Mouse (Mus musculus) thymus, postnatal 0 days (tissue): ENCODE measurements around the gene Wscd2. TPM values are rescaled to one million over a fixed set of nuclear protein-coding genes. Genes with fewer than 3 reads are reported as not detected.

ENCODE experiments used
- DNase-seq: peaks from one replicate; pipeline ENCODE4 v3.0.0-alpha.2; 2015; ENCODE audit warnings: low spot score
- polyA plus RNA-seq: library from polyadenylated mRNA; unstranded; fragments of >200 nt; fragmentation: Nextera tagmentation; extraction: Ambion mirVana; gene quantifications from 2 replicates; pipeline ENCODE4 v1.2.1, GENCODE M21; 2015

Wscd2 gene
- polyA plus RNA-seq, 1 experiment from 2014 or later = 0.10 TPM

- no peak for DNase-seq
Observed at GRCm38 (mm10) chr5:113609891-113610290, 119.8 kb downstream of the Wscd2 start.

DNA sequence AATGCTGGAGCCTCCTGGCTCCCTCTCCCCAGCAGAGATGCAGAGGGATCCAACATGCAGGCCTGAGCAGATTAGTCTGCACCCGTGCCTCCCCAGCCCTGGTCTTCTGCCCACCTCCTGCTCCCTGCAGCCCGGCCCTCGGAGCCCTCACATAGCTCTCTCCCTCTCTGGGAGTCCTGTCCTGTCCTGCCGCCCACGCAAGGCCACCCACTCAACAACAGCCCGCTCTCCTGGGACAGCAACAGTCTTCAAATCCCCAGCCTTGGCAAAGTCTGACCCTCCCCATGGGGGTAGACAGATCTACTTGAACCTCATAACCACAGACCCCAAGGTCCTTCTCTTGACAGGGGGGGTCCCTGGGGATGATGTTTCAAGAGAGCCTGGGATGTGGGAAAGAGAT lies 120.4 kb downstream of the Wscd2 start:
- no peak for DNase-seq

DNA sequence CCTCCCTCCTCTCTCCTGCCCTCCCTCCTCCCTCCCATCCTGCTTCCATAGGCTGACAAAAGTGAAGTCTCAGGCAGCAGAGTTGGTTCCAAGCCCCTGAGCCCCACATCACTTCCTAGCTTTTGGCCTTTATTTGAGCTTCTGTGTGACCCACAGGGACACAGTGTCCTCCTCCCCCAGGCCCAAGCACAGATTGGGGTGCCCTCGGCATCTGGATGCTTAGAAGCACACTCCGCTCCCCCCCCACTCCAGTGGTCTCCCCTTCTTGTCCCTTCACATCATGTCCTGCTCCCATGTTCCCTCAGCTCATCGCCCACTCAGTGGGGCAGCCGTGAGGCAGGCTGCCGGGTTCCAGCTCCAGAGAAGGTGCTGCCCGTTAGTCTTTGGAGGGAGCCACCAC lies 121.0 kb downstream of the Wscd2 start:
- no peak for DNase-seq

- DNase-seq = no peak
Observed at GRCm38 (mm10) chr5:113611771-113612233, 121.7 kb downstream of the Wscd2 start.

DNA sequence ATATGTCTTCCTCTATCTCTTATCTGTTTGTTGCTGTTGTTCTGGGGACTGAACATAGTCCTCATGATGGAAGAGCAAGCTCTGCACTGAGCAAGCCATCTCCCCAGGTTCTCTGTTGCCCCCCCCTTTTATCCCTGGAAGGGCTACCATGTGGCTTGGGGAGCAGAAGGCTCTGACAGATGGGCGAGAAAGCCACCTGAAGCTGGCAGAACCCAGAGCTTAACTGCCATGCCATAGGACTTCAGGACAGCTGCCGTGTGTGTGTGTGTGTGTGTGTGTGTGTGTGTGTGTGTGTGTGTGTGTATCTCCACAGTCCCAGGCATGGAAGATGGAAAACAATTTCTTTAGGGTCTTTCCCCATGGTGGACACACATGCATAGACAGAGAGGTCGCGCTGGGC lies 128.6 kb downstream of the Wscd2 start:
- DNase-seq = no peak

DNA sequence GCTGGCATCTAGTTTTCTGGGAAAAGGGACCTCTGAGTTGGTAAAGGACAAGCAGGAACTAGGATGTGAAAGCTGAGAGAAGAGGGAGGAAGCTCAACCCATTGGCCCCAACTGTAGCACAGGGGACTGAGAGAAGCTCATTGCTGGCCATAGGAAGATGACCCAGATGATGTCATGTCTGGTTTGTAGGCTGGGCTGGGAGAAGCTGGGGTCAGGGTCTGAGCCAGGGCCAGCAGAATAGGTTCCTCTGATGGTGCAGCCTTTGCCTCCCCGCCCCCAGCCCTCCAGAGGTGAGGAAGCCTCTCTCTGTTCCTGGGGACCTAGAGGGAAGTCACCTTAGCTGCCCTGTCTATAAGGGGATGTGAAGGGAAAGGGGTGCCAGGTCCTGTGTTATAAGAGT lies 129.0 kb downstream of the Wscd2 start:
- DNase-seq = no peak

DNA sequence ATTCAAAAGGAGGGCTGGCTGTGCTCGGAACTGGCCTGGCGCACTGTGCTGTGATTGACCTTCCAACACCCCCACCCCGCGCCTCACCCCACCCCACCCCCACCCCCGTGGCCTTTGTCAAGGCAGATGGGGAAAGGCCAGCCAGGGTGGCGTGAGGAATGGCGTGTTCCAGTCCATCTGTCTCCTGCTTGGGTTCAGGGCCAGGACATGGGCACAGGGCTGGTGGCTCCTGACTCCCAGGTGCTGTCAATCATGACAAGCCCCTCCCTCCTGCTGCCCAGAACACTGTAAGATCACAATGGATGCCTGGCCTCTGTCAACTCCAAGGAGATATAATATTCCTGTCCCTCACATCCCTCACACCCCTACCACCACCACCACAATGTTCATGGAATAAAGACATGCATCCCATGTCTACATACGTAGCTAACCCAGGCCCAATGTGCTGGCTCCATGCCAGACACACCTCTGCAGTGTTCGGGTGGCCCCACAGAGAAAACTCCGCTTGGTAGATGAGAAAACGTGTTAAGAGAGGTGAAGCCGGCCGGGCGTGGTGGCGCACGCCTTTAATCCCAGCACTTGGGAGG lies 130.1 kb downstream of the Wscd2 start:
- no peak for DNase-seq

GRCm38 (mm10) chr5:113620999-113621398 lies 130.9 kb downstream of the Wscd2 start:
- peak; percentile 43 for DNase-seq

GRCm38 (mm10) chr5:113623052-113623451 lies 132.9 kb downstream of the Wscd2 start:
- DNase-seq = no peak

GRCm38 (mm10) chr5:113625068-113625467 lies 134.9 kb downstream of the Wscd2 start:
- no peak for DNase-seq

- no peak for DNase-seq
Observed at GRCm38 (mm10) chr5:113626352-113626751, 136.2 kb downstream of the Wscd2 start.

GRCm38 (mm10) chr5:113626991-113627390 lies 136.9 kb downstream of the Wscd2 start:
- DNase-seq = no peak

DNA sequence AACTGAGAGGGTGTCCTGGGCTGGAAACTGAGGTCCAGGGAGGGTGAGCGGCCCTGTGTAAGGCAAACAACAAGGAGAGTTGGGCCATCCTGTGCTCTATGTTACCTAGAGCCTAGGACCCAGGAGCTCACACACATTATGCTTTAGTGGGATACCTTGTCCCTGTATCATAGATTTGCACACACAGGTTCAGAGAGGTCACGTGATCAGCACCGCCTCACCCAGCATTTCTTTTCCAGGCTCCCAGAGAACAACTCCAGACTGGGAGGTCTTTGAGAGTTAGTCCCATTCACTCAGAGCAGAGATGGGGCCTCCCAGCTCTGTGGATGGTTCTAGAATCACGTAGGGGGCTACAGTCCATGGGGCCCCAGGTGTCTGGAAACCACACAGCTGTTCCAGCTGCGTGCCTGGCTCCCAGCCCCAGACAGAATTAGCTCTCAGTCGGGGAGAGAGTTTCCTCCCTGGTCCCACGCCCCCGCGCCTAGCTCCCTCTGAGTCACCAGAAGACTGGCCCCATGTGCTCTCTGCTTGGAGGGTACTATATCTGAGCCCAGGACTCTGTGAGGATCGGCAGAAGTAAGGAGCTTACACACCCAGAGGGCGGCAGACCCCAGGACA lies 137.8 kb downstream of the Wscd2 start:
- peak; percentile 25 for DNase-seq

- no peak for DNase-seq
Observed at GRCm38 (mm10) chr5:113629248-113629647, 139.1 kb downstream of the Wscd2 start.

DNA sequence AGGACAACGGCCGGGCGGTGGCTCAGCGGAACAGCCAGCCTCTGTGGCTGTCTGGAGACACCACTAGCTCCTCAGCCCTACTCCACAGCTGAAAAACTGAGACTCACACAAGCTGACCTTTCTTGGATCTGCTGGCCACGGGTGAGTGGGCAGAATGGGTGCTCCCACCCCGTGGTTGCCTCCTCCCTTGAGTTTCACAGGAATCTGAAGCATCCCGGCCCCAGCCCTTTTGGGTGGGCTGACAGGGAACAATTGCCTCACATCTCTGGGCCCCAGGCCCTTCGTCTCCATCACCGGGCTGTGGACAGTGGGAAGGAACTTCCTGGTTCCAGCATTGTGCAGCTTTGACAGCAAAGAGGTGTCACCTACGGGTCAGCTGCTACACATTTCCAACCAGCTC lies 140.0 kb downstream of the Wscd2 start:
- DNase-seq = no peak

DNA sequence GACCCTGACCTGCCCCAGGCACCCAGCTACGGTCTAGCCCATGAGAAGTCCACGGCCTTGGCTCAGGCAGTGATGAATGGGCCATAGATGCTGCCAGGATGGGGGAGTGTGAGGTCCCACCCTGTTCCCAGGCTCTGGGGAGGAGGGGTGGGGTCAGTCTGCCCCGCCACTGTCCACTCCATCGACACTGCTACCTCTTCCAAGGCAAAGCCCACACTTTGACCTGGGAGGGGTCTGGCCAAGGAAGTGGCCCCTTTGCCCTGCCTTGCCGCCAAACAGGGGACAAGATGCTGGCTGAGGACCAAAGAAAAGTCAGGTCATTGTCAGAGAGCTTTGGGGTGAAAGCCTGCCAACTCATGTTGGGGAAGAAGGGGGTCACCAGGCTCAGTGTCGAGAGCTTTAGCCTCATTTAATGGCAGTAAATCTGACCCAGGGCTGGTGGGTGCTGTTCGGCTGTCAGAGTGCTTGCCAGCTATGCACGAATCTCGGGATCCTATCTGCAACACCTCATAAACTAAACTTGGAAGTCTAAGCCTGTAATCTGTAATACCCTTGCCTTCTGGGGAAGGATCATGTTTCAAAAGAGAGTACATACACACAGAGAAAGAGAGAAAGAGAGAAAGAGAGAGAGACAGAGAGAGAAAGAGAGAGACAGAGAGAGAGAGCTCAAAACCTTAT lies 143.0 kb downstream of the Wscd2 start:
- DNase-seq = no peak

- DNase-seq = no peak
Observed at GRCm38 (mm10) chr5:113634024-113634651, 144.0 kb downstream of the Wscd2 start.

GRCm38 (mm10) chr5:113634887-113635610 lies 144.9 kb downstream of the Wscd2 start:
- DNase-seq = no peak

DNA sequence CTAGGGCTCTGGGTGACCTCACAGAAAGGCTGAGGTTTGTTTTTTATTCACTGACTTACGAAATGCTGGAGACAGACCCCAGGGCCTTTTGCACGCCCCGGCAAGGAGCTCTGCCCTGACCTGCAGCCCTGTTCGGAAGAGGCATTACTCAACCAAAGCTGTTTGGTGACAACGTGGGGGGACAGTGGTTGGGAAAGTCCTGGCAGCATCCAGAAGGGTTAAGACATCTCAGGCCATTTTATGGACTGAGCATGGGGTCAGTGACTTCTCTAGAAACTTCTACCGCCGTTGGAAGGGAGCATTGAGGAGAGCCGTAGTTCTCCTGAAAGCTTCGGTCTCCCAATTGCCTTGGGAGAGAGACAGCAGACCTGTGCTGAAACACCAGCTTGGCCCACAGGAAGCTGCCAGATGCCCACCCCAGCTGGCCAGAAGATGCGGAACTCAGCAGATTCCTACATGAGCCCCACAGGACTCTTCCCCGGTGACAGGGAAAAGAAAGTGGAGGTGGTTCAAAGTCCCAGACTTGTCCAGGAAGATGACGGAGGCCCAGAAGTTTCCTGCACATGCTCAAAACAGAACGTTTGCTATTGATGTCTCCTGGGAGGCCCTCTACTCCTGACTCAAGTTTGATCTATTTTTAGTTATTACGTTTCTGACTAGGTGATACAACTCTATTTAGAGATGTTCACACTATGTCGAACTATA lies 145.9 kb downstream of the Wscd2 start:
- DNase-seq = no peak

GRCm38 (mm10) chr5:113637631-113638030 lies 147.5 kb downstream of the Wscd2 start:
- no peak for DNase-seq

GRCm38 (mm10) chr5:113638055-113638454 lies 147.9 kb downstream of the Wscd2 start:
- no peak for DNase-seq
